Mouse (Mus musculus) adrenal gland, adult 18-20 months (tissue): ENCODE measurements around the gene Cers6. TPM values are rescaled to one million over a fixed set of nuclear protein-coding genes. Genes with fewer than 3 reads are reported as not detected.

Source experiments
- DNase-seq, 2 experiments: peaks; one replicate each; pipeline ENCODE4 v3.0.0; 2021 to 2022; ENCODE audit warnings: low spot score in 2 of 2
- total RNA-seq, 2 experiments: library from RNA; stranded (reverse); gene quantifications; 1 replicate in 1 of 2; 2 replicates in 1 of 2; pipeline ENCODE4 v1.2.3; 2021

Cers6 gene
- total RNA-seq, 2 experiments from 2014 or later = 5.2 to 8.2 TPM

GRCm38 (mm10) chr2:68879071-68879651 is 17.9 kb downstream of the Cers6 start:
- no peak for DNase-seq

GRCm38 (mm10) chr2:68884573-68884972 is 23.3 kb downstream of the Cers6 start:
- no peak for DNase-seq

GRCm38 (mm10) chr2:68885206-68885605 is 24.0 kb downstream of the Cers6 start:
- DNase-seq = no peak

- no peak for DNase-seq
These were observed 24.7 kb downstream of the Cers6 start for GRCm38 (mm10) chr2:68885766-68886496.

GRCm38 (mm10) chr2:68886661-68887060 is 25.4 kb downstream of the Cers6 start:
- no peak for DNase-seq

GRCm38 (mm10) chr2:68888094-68888705 is 27.0 kb downstream of the Cers6 start:
- DNase-seq = no peak

- DNase-seq = no peak
These were observed 28.5 kb downstream of the Cers6 start for GRCm38 (mm10) chr2:68889661-68890170.

- DNase-seq = no peak
These were observed 31.2 kb downstream of the Cers6 start for GRCm38 (mm10) chr2:68892476-68892875.

GRCm38 (mm10) chr2:68895044-68895764 is 34.0 kb downstream of the Cers6 start:
- no peak for DNase-seq

- no peak for DNase-seq
These were observed 35.0 kb downstream of the Cers6 start for GRCm38 (mm10) chr2:68896196-68896595.

GRCm38 (mm10) chr2:68899770-68900521 is 38.7 kb downstream of the Cers6 start:
- no peak for DNase-seq

GRCm38 (mm10) chr2:68900640-68901378 is 39.6 kb downstream of the Cers6 start:
- DNase-seq = no peak

- no peak for DNase-seq
These were observed 40.5 kb downstream of the Cers6 start for GRCm38 (mm10) chr2:68901708-68902107.

- peak in 1 of 2 experiments; percentile 5 for DNase-seq
These were observed 41.3 kb downstream of the Cers6 start for GRCm38 (mm10) chr2:68902546-68902945.

- no peak for DNase-seq
These were observed 45.7 kb downstream of the Cers6 start for GRCm38 (mm10) chr2:68906921-68907320.

- no peak for DNase-seq
These were observed 46.7 kb downstream of the Cers6 start for GRCm38 (mm10) chr2:68907721-68908463.

GRCm38 (mm10) chr2:68910727-68911126 is 49.5 kb downstream of the Cers6 start:
- no peak for DNase-seq

- DNase-seq = no peak
These were observed 50.6 kb downstream of the Cers6 start for GRCm38 (mm10) chr2:68911587-68912483.
